Mouse (Mus musculus): ENCODE data around the gene Nploc4.

The Nploc4 gene

DNA sequence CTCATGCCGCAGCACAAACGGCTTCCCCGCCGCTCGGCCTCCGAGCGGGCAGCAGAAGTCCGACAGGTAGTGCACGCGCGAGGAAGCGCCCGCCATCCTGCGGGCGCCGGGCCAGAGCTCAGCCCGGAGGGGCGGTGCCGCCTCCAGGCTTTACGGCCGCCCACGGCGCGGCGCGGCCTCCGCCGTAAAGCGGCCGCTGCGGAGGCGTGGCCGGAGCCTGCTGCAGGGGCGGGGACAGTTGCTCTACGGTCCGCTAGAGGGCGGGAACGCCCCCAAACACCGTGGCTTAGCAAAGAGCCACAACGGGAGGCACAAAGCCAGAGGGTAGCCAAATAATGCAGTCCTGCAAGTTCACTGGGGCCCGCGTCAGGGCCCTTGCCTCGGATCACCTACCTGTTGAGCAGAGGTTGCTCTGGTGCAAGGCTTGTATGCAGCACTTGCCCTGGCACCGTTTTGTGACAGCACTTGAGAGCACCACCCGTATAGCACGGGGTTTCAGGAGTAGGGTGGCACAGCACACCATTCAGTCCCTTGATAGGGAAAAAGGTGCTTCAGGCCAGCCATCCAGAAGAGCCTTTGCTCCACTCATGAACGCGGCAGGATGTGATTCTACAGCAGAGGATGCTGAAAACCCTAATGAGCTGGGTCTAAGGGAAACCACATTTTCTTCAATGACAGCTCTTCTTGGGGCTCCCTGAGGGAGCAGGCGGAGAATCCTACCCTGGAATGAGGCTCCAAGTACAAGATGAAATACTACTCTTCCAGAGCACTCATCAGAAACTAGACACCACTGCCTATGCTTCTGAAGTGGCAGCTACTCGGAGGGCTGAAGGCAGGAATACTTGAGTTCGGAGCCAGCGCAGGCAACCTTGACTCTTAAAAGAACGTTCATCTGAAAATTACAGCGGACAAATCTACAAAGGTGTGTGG, 58.6 kb downstream of the Nploc4 start, which contains the start of gene Faap100:
Faap100 (minus strand) TSS at position 154 of the 930 bp plus-strand sequence.
- DNase-seq (ENCODE audit: low spot score): peak; percentile 91

- no peak for DNase-seq (ENCODE audit: low spot score)
Observed at GRCm38 (mm10) chr11:120378031-120378610, 59.4 kb downstream of the Nploc4 start.

GRCm38 (mm10) chr11:120377337-120377736, 60.2 kb downstream of the Nploc4 start:
- no peak for DNase-seq (ENCODE audit: low spot score)

DNA sequence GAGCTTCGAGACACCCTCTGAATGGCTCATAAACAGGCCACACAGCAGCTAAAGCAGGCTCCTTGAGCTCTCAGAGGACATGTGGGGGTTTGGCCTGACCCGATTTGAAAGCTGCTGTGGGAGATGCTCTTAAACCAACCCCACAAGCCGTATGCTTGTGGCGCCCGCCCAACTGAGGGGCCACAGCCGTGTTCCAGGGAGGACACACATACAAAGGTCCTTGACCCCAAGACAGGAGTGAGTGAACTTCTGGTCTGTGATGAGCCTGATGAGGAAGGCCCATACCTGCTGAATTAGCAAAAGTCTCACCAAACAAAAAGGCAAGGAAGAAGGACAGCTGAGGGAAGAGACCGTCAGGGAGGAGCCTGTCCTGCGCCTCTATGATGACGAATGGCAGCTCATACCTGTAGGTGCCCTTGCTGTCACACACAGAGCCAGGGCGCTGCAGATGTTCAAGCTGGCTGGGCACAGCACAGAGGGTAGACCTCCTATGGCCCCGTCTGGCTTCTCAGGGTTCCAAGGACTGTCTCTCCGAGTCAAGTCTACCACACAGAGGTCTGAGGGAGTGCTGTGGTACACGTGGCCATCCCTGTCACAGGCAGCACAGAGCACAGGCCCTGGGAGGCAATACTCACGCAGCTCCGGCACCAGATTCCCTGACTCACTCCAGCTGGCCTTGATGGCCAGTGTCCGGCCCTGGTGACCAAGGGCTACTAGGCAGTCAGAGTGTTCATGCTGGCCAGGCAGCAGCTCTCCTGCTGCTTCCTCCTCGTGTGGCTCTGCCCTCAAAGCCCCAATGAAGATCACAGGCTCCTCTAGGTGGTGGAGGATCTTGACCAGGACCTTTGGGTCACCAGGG, 61.0 kb downstream of the Nploc4 start:
- no peak for DNase-seq (ENCODE audit: low spot score)

- no peak for DNase-seq (ENCODE audit: low spot score)
Observed at GRCm38 (mm10) chr11:120375324-120375723, 62.2 kb downstream of the Nploc4 start.

DNA sequence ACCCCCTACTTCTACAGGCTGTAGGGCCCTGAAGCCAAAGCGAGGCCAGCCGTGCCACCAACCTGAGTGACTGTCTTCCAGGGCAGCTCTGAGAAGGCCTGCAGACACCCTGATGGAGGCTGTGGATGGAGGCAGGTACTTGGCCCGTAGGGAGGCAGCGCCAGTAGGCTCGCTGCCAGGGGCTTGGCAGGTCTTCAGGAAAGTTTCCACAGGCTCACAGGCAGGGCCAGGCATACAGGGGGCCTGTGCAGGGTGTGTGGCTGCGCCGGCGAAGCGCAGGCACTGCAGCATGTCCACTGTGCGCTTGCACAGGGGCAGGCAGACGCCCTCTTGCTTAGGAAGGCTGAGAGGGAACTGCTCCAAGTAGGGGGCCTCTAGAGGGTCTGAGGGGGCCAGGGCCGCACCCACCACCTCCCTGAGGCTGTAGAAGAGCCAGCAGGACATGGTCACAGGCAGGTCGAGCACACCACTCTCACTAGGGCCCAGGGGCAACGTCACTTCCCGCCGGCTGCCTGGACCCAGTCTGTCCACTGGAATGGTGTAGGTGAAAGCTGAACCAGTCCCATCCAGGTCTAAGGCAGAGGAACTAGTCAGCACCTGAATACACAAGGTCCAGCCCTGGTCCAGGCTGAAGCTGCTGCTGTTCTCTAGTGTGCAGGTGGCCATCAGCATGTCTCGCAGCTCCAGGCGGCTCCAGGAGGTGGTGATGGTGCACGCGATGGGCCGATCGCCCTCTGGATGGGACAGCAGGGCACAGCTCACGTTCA, 63.5 kb downstream of the Nploc4 start:
- no peak for DNase-seq (ENCODE audit: low spot score)

DNA sequence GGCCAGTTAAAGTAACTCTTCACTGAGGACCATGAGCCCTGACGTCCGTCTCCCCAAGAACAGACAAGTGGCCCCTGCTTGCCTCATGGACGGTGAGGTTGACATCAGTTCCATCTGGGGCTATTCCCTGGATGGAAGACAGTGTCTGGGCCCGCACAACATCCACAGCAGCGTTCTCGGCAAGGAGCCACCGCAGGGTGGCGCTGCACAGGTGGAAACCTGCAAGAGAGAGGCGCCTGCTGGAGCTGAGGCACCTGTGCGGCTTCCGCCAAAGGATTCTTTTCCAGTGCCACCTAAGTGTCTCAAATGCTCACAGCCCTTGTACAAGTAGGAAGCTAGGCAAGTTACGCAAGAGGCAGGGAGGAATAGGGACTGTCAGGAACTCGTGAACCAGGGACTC, 64.5 kb downstream of the Nploc4 start:
- DNase-seq (ENCODE audit: low spot score): no peak

DNA sequence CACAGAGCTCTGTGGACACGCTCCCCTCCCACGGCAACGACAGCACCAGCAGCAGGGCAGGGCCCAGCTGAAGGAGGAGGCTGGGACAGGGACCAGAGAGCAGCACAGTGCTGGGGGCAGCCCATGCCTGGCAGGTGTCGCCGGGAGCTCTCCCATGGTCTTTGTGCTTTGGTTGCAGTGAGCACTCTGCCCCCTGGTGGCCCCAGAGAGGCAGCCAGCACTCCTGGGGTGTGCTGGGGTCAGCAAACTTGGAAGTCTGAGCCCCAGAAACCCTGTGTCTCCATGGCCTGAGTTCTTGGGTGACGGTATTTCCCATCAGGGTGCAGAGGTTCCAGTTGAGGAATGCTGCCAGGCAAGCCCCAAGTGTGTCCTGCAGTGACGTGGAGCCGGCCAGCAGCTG, 67.9 kb downstream of the Nploc4 start:
- peak; percentile 72 for DNase-seq (ENCODE audit: low spot score)

- DNase-seq (ENCODE audit: low spot score): no peak
Observed at GRCm38 (mm10) chr11:120366443-120367027, 71.0 kb downstream of the Nploc4 start.

DNA sequence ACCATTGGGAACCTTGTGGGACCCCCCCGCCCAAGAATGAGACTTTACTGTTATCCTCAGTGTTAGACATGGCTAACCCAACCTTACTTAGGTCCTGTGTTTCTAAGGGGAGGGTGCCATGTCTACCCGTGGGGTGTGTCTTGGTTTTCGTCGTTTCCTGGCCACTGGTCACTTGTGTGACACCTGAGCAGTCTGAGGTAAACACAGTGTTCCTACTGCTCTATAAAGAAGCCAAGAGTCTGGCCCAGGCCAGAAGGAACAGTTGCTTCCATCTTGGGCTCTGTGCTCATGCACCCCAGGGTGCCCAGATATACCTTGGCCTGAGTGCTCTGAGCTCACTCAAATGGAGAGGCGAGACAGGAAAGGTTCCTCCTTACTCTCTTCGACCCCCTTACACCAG, 74.6 kb downstream of the Nploc4 start:
- no peak for DNase-seq (ENCODE audit: low spot score)

- no peak for DNase-seq (ENCODE audit: low spot score)
Observed at GRCm38 (mm10) chr11:120361295-120361694, 76.2 kb downstream of the Nploc4 start, which contains the start of gene Fscn2. Gene Fscn2 (plus strand): TSS chr11:120361534.

DNA sequence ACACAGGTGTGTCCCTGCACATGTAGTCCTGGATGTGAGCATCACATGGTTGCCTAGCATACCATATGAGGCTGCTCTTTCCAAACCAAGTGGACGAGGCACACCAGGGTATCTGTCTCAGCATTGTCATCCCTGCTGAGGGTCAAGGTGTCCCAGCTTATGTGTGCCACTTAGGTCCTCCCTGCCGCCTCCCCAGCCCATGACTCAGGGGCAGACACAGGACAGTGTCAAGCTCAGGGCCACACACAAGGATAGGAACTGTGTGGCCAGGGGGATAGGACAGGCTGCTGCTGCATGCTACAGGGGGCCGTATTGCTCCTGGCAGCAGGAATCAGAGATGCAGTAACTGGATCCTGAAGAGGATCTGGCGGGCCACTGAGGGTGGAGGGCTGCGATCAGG, 76.8 kb downstream of the Nploc4 start:
- no peak for DNase-seq (ENCODE audit: low spot score)

- no peak for DNase-seq (ENCODE audit: low spot score)
Observed at GRCm38 (mm10) chr11:120360062-120360461, 77.4 kb downstream of the Nploc4 start.

GRCm38 (mm10) chr11:120359391-120359790, 78.1 kb downstream of the Nploc4 start:
- DNase-seq (ENCODE audit: low spot score): no peak

DNA sequence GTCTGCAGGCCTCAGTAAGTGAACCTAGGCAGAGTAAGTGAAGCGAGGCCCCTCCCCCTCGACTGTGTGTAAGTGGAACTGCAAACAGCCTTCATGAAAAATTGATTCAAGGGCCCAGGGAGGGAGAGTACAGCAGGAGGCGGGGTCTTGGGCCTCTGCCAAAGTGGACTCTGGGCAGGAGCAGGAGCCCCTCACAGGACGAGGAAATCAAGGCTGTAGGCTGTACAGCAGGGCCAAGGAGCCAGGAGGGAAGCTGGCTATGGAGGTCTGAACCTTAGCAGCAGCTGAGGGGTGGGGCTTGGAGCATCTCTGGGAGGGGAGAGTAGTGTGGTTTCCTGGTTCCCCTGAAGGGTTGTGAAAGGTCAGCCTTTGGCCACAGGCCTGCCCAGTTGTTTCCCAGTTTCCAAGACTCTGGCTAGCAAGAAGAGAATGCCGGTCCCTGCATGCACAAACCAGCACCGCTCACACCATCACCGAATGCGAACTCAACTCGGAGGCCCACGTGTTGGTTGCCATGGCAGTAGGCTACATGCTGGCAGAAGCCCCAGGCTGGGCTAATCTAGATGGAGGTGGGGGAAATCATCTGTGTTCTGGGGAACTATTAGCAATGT, 79.6 kb downstream of the Nploc4 start:
- no peak for DNase-seq (ENCODE audit: low spot score)

DNA sequence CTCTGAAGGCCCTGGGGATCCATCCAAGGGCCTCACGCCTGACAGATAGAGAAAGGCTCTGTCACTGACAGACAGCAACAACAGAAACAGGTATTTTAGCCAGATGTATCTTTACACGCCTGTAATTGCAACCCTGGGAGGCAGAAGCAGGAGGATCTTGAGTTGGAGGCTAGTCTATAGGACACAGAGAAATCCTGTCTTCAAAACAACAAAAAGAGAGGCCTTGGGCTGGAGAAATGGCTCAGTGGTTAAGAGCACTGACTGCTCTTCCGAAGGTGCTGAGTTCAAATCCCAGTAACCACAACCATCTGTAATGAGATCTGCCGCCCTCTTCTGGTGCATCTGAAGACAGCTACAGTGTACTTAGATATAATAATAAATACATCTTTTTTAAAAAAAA, 80.6 kb downstream of the Nploc4 start:
- DNase-seq (ENCODE audit: low spot score): no peak

GRCm38 (mm10) chr11:120356319-120356840, 81.1 kb downstream of the Nploc4 start:
- no peak for DNase-seq (ENCODE audit: low spot score)

DNA sequence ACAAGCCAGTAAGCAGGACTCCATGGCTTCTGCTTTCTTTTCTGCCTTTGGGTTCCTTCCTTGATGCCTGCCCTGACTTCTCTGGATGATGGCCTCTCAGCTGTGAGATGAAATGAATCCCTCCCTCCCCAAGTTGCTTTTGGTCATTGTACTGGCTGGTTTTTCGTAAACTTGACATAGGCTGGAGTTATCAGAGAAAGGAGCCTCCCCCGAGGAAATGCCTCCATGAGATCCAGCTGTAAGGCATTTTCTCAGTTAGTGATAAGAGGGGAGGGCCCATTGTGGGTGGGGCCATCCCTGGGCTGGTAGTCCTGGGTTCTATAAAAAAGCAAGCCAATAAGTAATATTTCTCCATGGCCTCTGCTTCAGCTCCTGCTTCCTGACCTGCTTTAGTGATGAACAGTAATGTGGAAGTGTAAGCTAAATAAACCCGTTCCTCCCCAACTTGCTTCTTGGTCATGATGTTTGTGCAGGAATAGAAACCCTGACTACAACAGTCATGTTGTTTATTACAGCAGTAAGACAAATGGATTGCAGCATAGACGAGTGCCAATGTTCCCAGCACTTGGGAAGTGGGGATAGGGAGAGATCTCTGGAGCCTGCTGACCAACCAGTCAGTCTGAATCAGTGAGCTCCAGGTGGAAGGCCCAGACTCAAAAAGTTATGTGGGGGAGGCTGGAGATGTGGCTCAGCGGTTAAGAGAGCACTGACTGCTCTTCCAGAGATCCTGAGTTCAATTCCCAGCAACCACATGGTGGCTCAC, 82.0 kb downstream of the Nploc4 start:
- DNase-seq (ENCODE audit: low spot score): no peak
